Mouse (Mus musculus) frontal cortex, postnatal 14 days (tissue): ENCODE measurements around the gene Plekhm2.

Source experiments
- DNase-seq, 2 experiments: peaks; one replicate each; pipeline ENCODE4 v3.0.0; 2022; ENCODE audit warnings: low spot score in 2 of 2

The Plekhm2 gene

DNA sequence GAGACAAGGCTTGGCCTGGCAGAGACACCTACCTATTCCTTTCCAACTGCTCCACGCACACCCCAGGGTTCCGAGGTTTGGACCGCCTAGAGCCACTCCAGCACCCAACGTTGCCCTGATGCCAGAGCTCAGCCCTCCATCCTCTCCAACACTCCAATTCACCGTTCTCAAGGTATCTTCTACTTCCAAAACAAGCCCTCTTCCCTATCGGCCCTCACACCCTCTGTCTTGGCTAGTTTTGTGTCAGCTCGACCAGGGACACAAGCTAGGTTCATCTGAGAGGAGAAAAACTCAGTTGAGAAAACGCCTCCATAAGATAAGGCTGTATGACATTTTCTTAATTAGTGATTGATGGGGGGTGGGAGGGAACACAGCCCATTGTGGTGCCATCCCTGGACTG is at the start of gene Plekhm2:
Gene Plekhm2 (minus strand): TSS at position 101 of the 400 bp plus-strand sequence.
- no peak for DNase-seq

DNA sequence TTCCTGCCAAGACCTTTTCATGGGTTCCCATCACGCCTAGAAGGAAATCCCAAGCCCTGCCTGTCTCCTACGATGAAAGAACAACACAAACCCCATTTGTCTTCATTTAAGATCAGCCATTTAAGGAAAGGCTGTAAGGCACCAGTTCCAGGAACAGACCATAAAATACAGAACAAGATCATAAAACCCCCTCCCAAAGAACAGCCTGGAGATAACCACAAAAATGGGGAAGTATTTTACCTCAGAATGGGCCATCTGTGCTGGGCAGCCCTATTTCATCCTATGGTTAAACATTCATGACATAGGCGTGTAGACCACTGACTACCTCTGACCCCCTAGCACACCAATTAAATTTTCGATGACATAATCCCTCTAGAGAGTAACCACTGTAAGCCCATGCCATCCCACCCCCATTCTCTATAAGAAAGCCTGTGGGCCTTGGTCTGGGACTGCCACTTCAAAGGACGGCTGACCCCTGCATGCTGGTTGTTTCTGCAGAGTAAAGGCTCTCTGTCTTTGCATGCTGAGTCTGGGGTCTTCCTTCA is 49.0 kb upstream of the Plekhm2 start:
- DNase-seq: no peak

GRCm38 (mm10) chr4:141711250-141711649 is 46.6 kb upstream of the Plekhm2 start:
- DNase-seq: no peak

DNA sequence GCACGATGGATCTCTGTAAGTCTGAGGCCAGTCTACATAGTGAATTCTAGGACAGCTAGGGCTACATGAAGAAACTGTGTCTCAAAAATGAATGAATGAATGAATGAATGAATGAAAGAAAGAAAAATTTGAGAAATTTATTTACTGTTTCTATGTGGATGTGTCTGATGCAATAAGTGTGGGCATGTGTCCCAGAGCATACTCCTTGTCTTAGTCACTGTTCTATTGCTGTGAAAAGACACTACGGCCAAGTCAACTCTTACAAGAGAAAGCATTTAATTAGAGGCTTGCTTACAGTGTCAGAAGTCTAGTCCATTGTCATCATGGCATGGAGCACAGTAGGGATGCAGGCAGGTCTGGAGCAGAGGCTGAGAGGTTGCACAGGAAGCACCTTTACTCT is 44.3 kb upstream of the Plekhm2 start:
- DNase-seq: no peak

- no peak for DNase-seq
Measured at GRCm38 (mm10) chr4:141708005-141708404, 43.3 kb upstream of the Plekhm2 start.

GRCm38 (mm10) chr4:141705331-141705730 is 40.6 kb upstream of the Plekhm2 start:
- DNase-seq: peak; percentile 32 to 42

- no peak for DNase-seq
Measured at GRCm38 (mm10) chr4:141704625-141705024, 39.9 kb upstream of the Plekhm2 start.

DNA sequence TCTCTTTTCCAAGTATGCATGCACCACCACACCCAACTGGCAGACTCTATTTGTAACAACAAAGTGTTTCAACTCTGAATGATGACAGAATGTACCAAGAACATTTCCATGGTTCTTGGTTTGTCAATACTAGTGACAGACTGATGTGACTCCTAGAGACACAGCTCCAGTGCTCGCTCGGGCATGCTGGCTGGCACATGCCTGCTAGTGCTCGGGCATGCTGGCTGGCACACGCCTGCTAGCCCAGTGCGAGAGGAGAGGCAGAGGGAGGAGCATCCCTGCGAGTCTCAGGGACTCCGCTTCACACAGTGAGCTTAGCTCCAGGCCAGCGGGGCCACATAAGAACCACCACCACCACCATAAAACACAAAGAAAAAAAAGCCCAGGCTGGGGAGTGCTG is 30.0 kb upstream of the Plekhm2 start:
- DNase-seq: no peak

- DNase-seq: no peak
Measured at GRCm38 (mm10) chr4:141688505-141688904, 23.8 kb upstream of the Plekhm2 start.

- no peak for DNase-seq
Measured at GRCm38 (mm10) chr4:141686525-141686924, 21.8 kb upstream of the Plekhm2 start.

- DNase-seq: no peak
Measured at GRCm38 (mm10) chr4:141686093-141686492, 21.4 kb upstream of the Plekhm2 start.

GRCm38 (mm10) chr4:141685499-141685898 is 20.8 kb upstream of the Plekhm2 start, which contains the start of gene Rsc1a1:
Gene Rsc1a1 (minus strand): TSS chr4:141685599.
- no peak for DNase-seq

DNA sequence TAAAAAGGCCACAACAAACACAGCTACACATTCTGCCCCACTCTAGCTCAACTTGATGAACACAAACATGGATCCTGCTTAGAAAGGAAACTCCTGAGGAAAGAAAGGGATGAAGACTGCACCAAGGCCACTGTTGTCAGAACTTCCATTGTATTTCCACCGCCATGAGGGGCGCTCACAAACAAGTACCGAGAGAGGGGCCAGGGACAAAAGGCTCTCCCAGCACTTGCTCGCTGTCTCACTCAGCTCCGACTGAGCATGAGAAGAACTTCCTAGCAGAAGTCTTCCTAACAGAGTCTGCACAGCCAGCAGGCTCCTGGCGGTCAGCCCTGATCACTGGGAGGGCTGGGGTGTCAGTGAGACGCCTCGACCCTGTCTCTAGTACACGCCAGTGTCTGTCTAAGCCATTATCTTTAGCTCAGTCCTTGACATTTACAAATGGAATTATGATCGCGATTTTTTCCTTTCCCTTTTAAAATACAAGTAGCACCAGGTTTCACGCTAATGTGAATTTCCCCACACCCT is 18.1 kb upstream of the Plekhm2 start:
- DNase-seq: no peak

DNA sequence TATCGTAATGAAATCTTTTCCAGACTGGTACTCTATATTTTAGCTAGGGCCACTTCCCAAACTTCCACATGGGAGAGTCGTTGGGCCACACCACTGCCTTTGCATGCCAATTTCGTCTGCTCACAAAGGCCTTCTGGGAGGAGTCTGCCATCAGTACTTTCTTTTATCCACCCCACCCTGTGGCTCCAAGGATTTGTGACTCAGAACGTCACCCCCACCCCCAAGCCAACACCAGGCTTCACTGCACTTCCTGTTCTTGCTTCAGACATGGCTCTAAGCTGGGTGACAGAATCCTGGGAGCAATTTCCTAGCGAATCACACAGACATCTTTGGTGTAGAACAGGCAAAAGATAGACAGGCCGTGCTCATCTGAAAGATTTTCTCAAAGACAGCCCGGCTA is 17.1 kb upstream of the Plekhm2 start:
- DNase-seq: no peak

- DNase-seq: no peak
Measured at GRCm38 (mm10) chr4:141680892-141681291, 16.2 kb upstream of the Plekhm2 start.

GRCm38 (mm10) chr4:141679016-141679415 is 14.3 kb upstream of the Plekhm2 start:
- DNase-seq: no peak

GRCm38 (mm10) chr4:141676462-141676979 is 11.8 kb upstream of the Plekhm2 start:
- no peak for DNase-seq

- DNase-seq: no peak
Measured at GRCm38 (mm10) chr4:141672325-141672724, 7.6 kb upstream of the Plekhm2 start.

DNA sequence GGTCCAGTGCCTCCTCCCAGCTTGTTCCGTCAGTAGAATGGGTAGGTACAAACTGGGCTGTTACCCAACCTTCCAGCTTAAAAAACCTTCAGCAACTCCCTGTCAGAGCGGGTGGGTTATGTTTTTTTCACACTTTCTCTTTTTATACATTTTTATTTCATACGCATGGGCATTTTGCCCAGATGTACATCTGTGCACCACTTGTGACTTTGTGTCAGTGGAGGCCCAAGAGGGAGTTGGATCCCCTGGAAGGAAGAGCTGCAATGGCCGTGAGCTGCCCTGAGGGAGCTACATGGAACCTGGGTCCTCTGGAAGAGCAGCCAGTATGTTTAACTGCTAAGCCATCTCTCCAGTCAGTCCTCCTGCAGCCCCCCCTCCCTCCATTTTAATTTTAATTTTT is 6.7 kb upstream of the Plekhm2 start:
- DNase-seq: no peak

GRCm38 (mm10) chr4:141669898-141670712 is 5.4 kb upstream of the Plekhm2 start:
- DNase-seq: no peak

- peak in 1 of 2 experiments; percentile 62 for DNase-seq
Measured at GRCm38 (mm10) chr4:141664011-141664745, 521 bp downstream of the Plekhm2 start.
